Mouse (Mus musculus) embryonic fibroblast, embryonic 13.5 days (primary cell): Measurements from ENCODE around the gene Rap2b. TPM values are rescaled to one million over a fixed set of nuclear protein-coding genes. Genes with fewer than 3 reads are reported as not detected.

Experiments
- H3K27ac ChIP-seq: 2 replicates; pipeline ENCODE4 v1.5.1; 2012; ENCODE audit warnings: low read length, control low read depth, inconsistent platforms; ENCODE audit not compliant: insufficient read depth
- H3K4me1 ChIP-seq: 2 replicates; pipeline ENCODE4 v1.6.1; 2011; ENCODE audit warnings: low read length; ENCODE audit not compliant: control insufficient read depth, insufficient read depth
- H3K4me3 ChIP-seq: 2 replicates; pipeline ENCODE4 v1.5.1; 2011; ENCODE audit warnings: mild to moderate bottlenecking, control low read depth, low read length; ENCODE audit not compliant: insufficient read depth
- CTCF ChIP-seq: IDR thresholded peaks from 2 replicates; pipeline ENCODE4 v1.5.1; 2011; ENCODE audit warnings: mild to moderate bottlenecking, control low read depth, low read length, moderate library complexity, borderline replicate concordance; ENCODE audit not compliant: insufficient read depth
- POLR2A ChIP-seq: IDR thresholded peaks from 2 replicates; pipeline ENCODE4 v1.6.1; 2011; ENCODE audit warnings: low read depth, mild to moderate bottlenecking, control low read depth, low read length, moderate library complexity
- polyA plus RNA-seq: library from polyadenylated mRNA; stranded (reverse); fragments of >200 nt; gene quantifications from 2 replicates; pipeline ENCODE4 v1.2.4, GENCODE M21; 2011; ENCODE audit warnings: low read depth; ENCODE audit not compliant: missing spikeins, insufficient read length

Rap2b gene
- polyA plus RNA-seq, 1 experiment, result 18.8 TPM

DNA sequence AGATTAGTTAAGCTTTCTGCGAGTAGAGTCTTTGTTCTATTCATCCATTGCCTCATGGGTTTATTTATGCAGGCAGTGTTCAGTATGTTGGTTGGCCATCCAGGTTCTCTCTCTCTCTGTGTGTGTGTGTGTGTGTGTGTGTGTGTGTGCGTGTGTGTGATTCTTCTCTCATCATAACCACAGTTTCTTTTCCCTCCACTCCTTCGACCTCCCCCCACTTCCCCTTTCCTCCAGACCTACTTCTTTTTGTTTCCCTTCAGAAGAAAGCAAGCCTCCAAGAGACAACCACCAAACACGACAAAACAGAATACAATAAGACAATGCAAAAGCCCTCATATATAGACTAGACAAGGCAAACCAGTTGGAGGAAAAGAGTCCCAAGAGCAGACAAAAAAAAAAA, 45.5 kb downstream of the Rap2b start:
- no peak overlapping the region for H3K27ac ChIP-seq
- no peak for TF ChIP-seq CTCF
- no peak for TF ChIP-seq POLR2A
- no peak overlapping the region for H3K4me3 ChIP-seq
- H3K4me1 ChIP-seq, result peaks cover 6% of the 10 kb centered on the region; the same call in 1 of the 2 replicates

DNA sequence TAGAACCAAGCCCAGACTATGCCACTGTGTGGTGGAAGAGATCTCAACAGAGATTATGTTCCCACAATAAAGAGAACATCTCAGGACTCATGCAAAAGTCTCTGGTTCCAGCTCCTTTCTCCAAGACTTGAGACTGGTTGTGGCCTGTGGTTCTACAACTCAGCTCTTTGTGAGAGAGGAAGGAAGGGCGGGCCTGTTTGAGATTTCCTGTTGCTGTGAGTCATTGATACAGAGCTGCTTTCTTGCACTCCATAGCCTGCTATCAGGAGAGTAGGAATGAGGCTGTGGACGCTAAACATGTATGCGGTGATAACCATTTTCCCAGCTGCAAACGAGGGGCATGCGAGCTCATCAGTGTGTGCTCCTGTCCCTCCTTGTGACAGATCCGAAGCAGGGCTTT, 48.2 kb downstream of the Rap2b start:
- Histone ChIP-seq H3K4me1 (peaks cover 6% of the 10 kb centered on the region; the same call in 1 of the 2 replicates), H3K4me3 (no peak overlapping the region), H3K27ac (peak overlapping the region; percentile 41; the same call in 1 of the 2 replicates)
- TF ChIP-seq CTCF (no peak), POLR2A (no peak)

DNA sequence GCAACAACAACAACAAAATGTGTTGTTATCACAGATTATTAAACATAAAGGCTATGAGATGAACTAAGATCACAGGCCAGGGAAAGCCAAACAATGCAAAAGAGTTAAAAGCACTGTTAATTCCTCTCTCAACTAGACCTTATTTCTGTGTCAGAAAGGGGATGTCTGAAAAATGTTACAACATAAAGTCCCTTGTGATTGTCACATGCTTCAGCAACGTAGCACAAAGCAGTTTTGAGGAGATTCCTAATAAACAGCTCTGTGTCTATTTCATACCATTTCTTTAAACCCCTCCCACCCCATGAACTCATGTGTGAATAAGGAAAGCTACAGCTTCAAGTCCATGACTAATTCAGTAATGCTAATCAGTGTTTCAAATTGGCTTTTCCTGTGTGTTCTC, 54.4 kb downstream of the Rap2b start:
- H3K4me3 ChIP-seq, result no peak overlapping the region
- TF ChIP-seq CTCF, result no peak
- no peak for TF ChIP-seq POLR2A
- H3K4me1 ChIP-seq, result no peaks in the 10 kb centered on the region; the same call in 1 of the 2 replicates
- no peak overlapping the region for H3K27ac ChIP-seq

Other genes starting within 250 kb of the Rap2b start
- 0.40 and 0.74 TPM in 2 replicates for gene B430305J03Rik, start 4.3 kb downstream of the Rap2b start, polyA plus RNA-seq